Mouse (Mus musculus): Measurements from ENCODE around the gene Ube2d2b. TPM values are rescaled to one million over a fixed set of nuclear protein-coding genes. Genes with fewer than 3 reads are reported as not detected.
A peak's percentile ranks its signal among the peaks of the same experiment; 100 is the strongest.

Gene Ube2d2b
- polyA plus RNA-seq, 1 experiment from 2014 or later = 0.39 TPM

GRCm38 (mm10) chr5:107858963-107859362 is 29.1 kb downstream of the Ube2d2b start:
- Histone ChIP-seq H3K9ac (no peak overlapping the region), H3K4me2 (no peak overlapping the region), H3K4me1 (peaks cover 47% of the 10 kb centered on the region), H3K27me3 (replicated peaks) (no peaks in the 10 kb centered on the region), H3K27ac (no peak overlapping the region), H3K4me3 (no peak overlapping the region), H3K36me3 (peaks cover 20% of the 10 kb centered on the region), H3K9me3 (replicated peaks) (no peaks in the 10 kb centered on the region)
- WGBS (ENCODE audit: insufficient replicate concordance) = 45% methylated on average over 2 of the region's 2 CpGs
- no peak for ATAC-seq

GRCm38 (mm10) chr5:107863971-107864370 is 34.1 kb downstream of the Ube2d2b start:
- H3K9me3 ChIP-seq (replicated peaks) = no peaks in the 10 kb centered on the region
- 0 out of 2 replicates have a peak overlapping the region, but pooled peaks have one; percentile 87 for H3K27ac ChIP-seq
- WGBS (ENCODE audit: insufficient replicate concordance) = 90% methylated on average over 3 of the region's 3 CpGs
- no peak for ATAC-seq
- H3K27me3 ChIP-seq (replicated peaks) = no peaks in the 10 kb centered on the region
- no peak overlapping the region for H3K4me2 ChIP-seq
- H3K9ac ChIP-seq = 0 out of 2 replicates have a peak overlapping the region, but pooled peaks have one; percentile 14
- H3K4me3 ChIP-seq = no peak overlapping the region
- peaks cover 63% of the 10 kb centered on the region for H3K4me1 ChIP-seq
- peaks cover 28% of the 10 kb centered on the region for H3K36me3 ChIP-seq

- Histone ChIP-seq H3K4me2 (peak overlapping the region; percentile 81), H3K36me3 (peaks cover 29% of the 10 kb centered on the region), H3K27ac (peak overlapping the region; percentile 87), H3K27me3 (replicated peaks) (no peaks in the 10 kb centered on the region), H3K9ac (peak overlapping the region; percentile 98), H3K9me3 (replicated peaks) (no peaks in the 10 kb centered on the region), H3K4me1 (peaks cover 77% of the 10 kb centered on the region), H3K4me3 (peak overlapping the region; percentile 86)
- WGBS (ENCODE audit: insufficient replicate concordance) = 5% methylated on average over 2 of the region's 2 CpGs
- ATAC-seq = peak; percentile 28; the same call in 1 of the 2 replicates
These were observed 36.5 kb downstream of the Ube2d2b start for GRCm38 (mm10) chr5:107866127-107867126.

GRCm38 (mm10) chr5:107867970-107868904 is 38.3 kb downstream of the Ube2d2b start:
- peaks cover 79% of the 10 kb centered on the region for H3K4me1 ChIP-seq

GRCm38 (mm10) chr5:107868905-107869424 is 39.1 kb downstream of the Ube2d2b start:
- peaks cover 29% of the 10 kb centered on the region for H3K36me3 ChIP-seq
- WGBS (ENCODE audit: insufficient replicate concordance) = under 1% methylated on average over 57 of the region's 58 CpGs
- peak overlapping the region; percentile 94 for H3K27ac ChIP-seq
- peak overlapping the region; percentile 81 for H3K4me2 ChIP-seq
- ATAC-seq = peak; percentile 93
- H3K9me3 ChIP-seq (replicated peaks) = no peaks in the 10 kb centered on the region
- H3K27me3 ChIP-seq (replicated peaks) = no peaks in the 10 kb centered on the region
- H3K9ac ChIP-seq = peak overlapping the region; percentile 98
- H3K4me3 ChIP-seq = peak overlapping the region; percentile 86
- peaks cover 77% of the 10 kb centered on the region for H3K4me1 ChIP-seq

More at GRCm38 (mm10) chr5:107867970-107868904, 38.3 kb downstream of the Ube2d2b start:
- peak overlapping the region; percentile 98 for H3K9ac ChIP-seq
- under 1% methylated on average over 78 of the region's 82 CpGs for WGBS (ENCODE audit: insufficient replicate concordance)
- H3K27ac ChIP-seq = peak overlapping the region; percentile 94
- ATAC-seq = peak; percentile 54
- peak overlapping the region; percentile 86 for H3K4me3 ChIP-seq
- peak overlapping the region; percentile 81 for H3K4me2 ChIP-seq
- H3K9me3 ChIP-seq (replicated peaks) = no peaks in the 10 kb centered on the region
- H3K36me3 ChIP-seq = peaks cover 35% of the 10 kb centered on the region
- H3K27me3 ChIP-seq (replicated peaks) = no peaks in the 10 kb centered on the region

- Histone ChIP-seq H3K9ac (peak overlapping the region; percentile 18; the same call in 1 of the 2 replicates), H3K4me3 (peak overlapping the region; percentile 86; the same call in 1 of the 2 replicates), H3K36me3 (peaks cover 26% of the 10 kb centered on the region), H3K4me2 (peak overlapping the region; percentile 81), H3K27me3 (replicated peaks) (no peaks in the 10 kb centered on the region), H3K27ac (peak overlapping the region; percentile 50; the same call in 1 of the 2 replicates), H3K4me1 (peaks cover 69% of the 10 kb centered on the region), H3K9me3 (replicated peaks) (no peaks in the 10 kb centered on the region)
- no peak for ATAC-seq
- WGBS (ENCODE audit: insufficient replicate concordance) = 62% methylated on average over 2 of the region's 2 CpGs
These were observed 39.8 kb downstream of the Ube2d2b start for GRCm38 (mm10) chr5:107869701-107870100.

- Histone ChIP-seq H3K27me3 (replicated peaks) (no peaks in the 10 kb centered on the region), H3K36me3 (peaks cover 19% of the 10 kb centered on the region), H3K4me2 (peak overlapping the region; percentile 70), H3K27ac (peak overlapping the region; percentile 100), H3K4me1 (peaks cover 60% of the 10 kb centered on the region), H3K4me3 (peak overlapping the region; percentile 71), H3K9me3 (replicated peaks) (no peaks in the 10 kb centered on the region), H3K9ac (peak overlapping the region; percentile 81)
- 49% methylated on average over 6 of the region's 6 CpGs for WGBS (ENCODE audit: insufficient replicate concordance)
- ATAC-seq = no peak
These were observed 43.4 kb downstream of the Ube2d2b start for GRCm38 (mm10) chr5:107873330-107873729.

GRCm38 (mm10) chr5:107873886-107874302 is 44.0 kb downstream of the Ube2d2b start:
- peaks cover 19% of the 10 kb centered on the region for H3K36me3 ChIP-seq
- H3K9ac ChIP-seq = peak overlapping the region; percentile 81
- peak overlapping the region; percentile 71 for H3K4me3 ChIP-seq
- 15% methylated on average over 7 of the region's 7 CpGs for WGBS (ENCODE audit: insufficient replicate concordance)
- peak overlapping the region; percentile 100 for H3K27ac ChIP-seq
- H3K27me3 ChIP-seq (replicated peaks) = no peaks in the 10 kb centered on the region
- ATAC-seq = peak; percentile 75
- H3K9me3 ChIP-seq (replicated peaks) = no peaks in the 10 kb centered on the region
- H3K4me1 ChIP-seq = peaks cover 64% of the 10 kb centered on the region
- H3K4me2 ChIP-seq = peak overlapping the region; percentile 70

- H3K4me1 ChIP-seq = peaks cover 62% of the 10 kb centered on the region
These were observed 44.8 kb downstream of the Ube2d2b start, which contains the start of gene Evi5 for GRCm38 (mm10) chr5:107874561-107875260. Evi5 (minus strand) TSS chr5:107875107.

GRCm38 (mm10) chr5:107875261-107875611 is 45.3 kb downstream of the Ube2d2b start:
- peaks cover 19% of the 10 kb centered on the region for H3K36me3 ChIP-seq
- peak overlapping the region; percentile 70 for H3K4me2 ChIP-seq
- peak overlapping the region; percentile 71 for H3K4me3 ChIP-seq
- peaks cover 57% of the 10 kb centered on the region for H3K4me1 ChIP-seq
- peak overlapping the region; percentile 100 for H3K27ac ChIP-seq
- H3K27me3 ChIP-seq (replicated peaks) = no peaks in the 10 kb centered on the region
- peak overlapping the region; percentile 53 for H3K9ac ChIP-seq
- ATAC-seq = peak; percentile 55
- H3K9me3 ChIP-seq (replicated peaks) = no peaks in the 10 kb centered on the region

More at GRCm38 (mm10) chr5:107874561-107875260, 44.8 kb downstream of the Ube2d2b start, which contains the start of gene Evi5:
- peaks cover 19% of the 10 kb centered on the region for H3K36me3 ChIP-seq
- H3K9me3 ChIP-seq (replicated peaks) = no peaks in the 10 kb centered on the region
- H3K4me3 ChIP-seq = peak within 1 kb of the TSS; percentile 71
- peak within 1 kb of the TSS; percentile 81 for H3K9ac ChIP-seq
- H3K4me2 ChIP-seq = peak within 1 kb of the TSS; percentile 70
- peak; percentile 91 for ATAC-seq
- 24% methylated on average over 4 of the region's 4 CpGs for WGBS (ENCODE audit: insufficient replicate concordance)
- no peaks in the 10 kb centered on the region for H3K27me3 ChIP-seq (replicated peaks)
- H3K27ac ChIP-seq = peak within 1 kb of the TSS; percentile 100
